Mouse (Mus musculus) hematopoietic multipotent progenitor cell, adult 10-12 weeks (in vitro differentiated cells): ENCODE results near the gene Fcgr2b. TPM values are rescaled to one million over a fixed set of nuclear protein-coding genes. Genes with fewer than 3 reads are reported as not detected.

Experiments
- polyA plus RNA-seq: library from polyadenylated mRNA; stranded (reverse); fragments of >175 nt; gene quantifications from 2 replicates; pipeline ENCODE4 v1.2.3, GENCODE M21; 2012; ENCODE audit warnings: low replicate concordance

Gene Fcgr2b
- polyA plus RNA-seq, result 14.9 and 45.1 TPM in 2 replicates

DNA sequence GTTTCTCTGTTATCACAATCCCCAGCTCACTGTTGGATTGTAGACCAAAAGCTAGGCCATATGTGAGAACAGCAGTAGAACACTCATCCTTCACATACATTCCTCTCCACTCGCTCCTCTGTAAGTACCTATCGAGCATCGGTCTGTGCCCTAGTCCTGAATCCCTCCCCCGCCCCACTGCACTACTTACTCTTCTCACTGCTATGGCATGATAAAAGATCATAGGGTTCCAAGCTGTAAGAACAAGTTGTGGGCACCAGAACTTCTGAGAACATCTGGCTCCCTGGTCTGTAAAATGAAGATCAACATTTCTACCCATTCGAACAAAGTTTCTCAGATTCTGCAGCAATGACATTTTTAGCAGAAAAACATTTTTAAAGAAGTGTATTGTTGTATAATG lies at the start of gene Fcgr2b:
Fcgr2b (minus strand) TSS at position 101 of the 400 bp plus-strand sequence.

DNA sequence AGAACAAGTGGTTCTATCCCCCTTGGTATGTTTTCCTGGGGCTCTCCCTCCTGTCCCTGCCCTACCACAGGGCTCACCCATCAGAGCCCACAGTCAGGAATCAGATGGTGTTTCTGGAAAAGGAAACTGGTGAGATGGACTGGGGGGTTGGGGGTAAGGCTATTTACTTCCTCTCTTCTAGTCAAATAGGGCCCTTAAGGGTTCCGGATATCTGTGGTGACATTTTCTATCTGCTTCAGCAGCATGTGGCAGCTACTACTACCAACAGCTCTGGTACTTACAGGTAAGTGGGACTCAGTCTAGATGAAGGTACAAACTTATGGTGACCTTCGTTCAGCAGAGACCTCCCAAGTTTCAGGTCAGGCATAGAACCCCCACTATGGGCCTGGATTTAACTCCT lies 42.4 kb upstream of the Fcgr2b start, which contains the start of gene Fcgr4:
Fcgr4 (plus strand) TSS at position 184 of the 400 bp plus-strand sequence.

DNA sequence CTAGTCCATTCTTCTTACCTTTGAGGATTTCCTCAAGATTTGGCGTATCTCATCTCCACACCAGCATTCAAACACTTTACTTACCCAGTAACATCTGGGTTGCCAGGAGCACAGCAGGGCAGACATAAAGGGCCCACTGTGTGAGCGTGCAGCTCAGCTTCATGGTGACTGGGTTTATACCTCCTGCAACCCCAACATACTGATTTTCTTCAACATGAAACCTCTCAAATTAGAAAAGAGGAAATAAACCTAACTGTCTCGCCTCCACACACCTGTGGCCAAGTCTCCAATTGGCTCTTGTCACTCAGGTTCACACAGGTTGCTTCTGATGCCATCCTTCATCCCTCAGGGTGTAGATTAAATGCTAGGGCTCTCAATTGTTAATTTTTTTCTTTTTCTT lies 49.0 kb downstream of the Fcgr2b start, which contains the start of gene Fcrla:
Fcrla (minus strand) TSS at position 206 of the 400 bp plus-strand sequence.

DNA sequence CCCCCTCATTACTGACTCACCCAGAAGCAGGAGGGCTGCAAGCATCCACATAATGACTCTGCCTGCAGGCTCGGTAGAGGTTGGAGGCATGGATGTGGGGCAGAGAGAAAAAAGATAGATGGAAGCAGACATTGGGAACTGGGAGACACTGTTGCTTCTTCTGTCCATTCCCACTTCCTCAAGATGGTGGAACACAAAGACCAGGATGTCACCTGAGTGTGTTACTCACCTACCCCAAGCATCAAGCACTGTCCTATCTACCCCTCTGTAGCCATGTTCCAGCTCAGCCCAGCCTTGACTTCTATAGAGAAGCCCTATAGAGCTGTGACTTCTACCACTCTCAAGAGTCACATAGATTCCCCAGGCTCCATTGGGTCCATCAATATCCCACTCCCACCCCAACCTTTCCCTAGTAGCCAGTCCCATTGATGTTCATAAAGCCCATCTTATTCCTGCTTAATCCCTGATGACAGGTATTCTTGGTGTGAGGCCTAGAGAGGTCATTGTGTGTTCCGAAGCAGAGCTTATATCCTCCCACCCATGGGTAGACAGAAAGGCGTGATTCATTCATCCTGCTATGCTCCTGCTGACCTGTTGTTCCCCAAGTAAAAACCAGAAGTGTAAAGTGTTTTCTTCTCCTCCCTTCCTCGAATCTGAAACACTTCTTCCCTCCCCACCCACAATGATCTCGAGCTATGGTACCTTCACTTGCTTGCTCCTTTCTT lies 63.3 kb downstream of the Fcgr2b start, which contains the start of gene Fcrlb:
Fcrlb (minus strand) TSS at position 51 of the 725 bp plus-strand sequence.

Other genes with a start within 250 kb of the Fcgr2b start
- 3.4 and 3.9 TPM in 2 replicates for gene Atf6, start 108.8 kb downstream of the Fcgr2b start, polyA plus RNA-seq
- 0.97 and 1.8 TPM in 2 replicates for gene Gm26620, start 91.5 kb downstream of the Fcgr2b start, polyA plus RNA-seq
- 9.9 and 10.7 TPM in 2 replicates for gene Dusp12, start 91.0 kb downstream of the Fcgr2b start, polyA plus RNA-seq
- 1.8 and 4.3 TPM in 2 replicates for gene Fcrlb, start 63.6 kb downstream of the Fcgr2b start, polyA plus RNA-seq
- gene Fcrla, start 49.0 kb downstream of the Fcgr2b start, polyA plus RNA-seq, result 51.1 and 98.7 TPM in 2 replicates
- 3.3 and 3.6 TPM in 2 replicates for gene Fcgr4, start 42.4 kb upstream of the Fcgr2b start, polyA plus RNA-seq
- gene Fcgr3, start 88.4 kb upstream of the Fcgr2b start, polyA plus RNA-seq, result 7.1 and 11.2 TPM in 2 replicates
- 1.2 and 1.6 TPM in 2 replicates for gene Cfap126, start 137.4 kb upstream of the Fcgr2b start, polyA plus RNA-seq
- 5.3 and 72.1 TPM in 2 replicates for gene Sdhc, start 174.1 kb upstream of the Fcgr2b start, polyA plus RNA-seq
- not detected in 2 replicates for gene Mpz, start 174.2 kb upstream of the Fcgr2b start, polyA plus RNA-seq
- gene Pcp4l1, start 219.7 kb upstream of the Fcgr2b start, polyA plus RNA-seq, result 0.66 and 1.8 TPM in 2 replicates
- not detected in 2 replicates for gene Nr1i3, start 237.4 kb upstream of the Fcgr2b start, polyA plus RNA-seq
- gene Tomm40l, start 246.0 kb upstream of the Fcgr2b start, polyA plus RNA-seq, result 18.3 and 19.3 TPM in 2 replicates
- not detected in 2 replicates for gene Apoa2, start 248.5 kb upstream of the Fcgr2b start, polyA plus RNA-seq